Mouse (Mus musculus): ENCODE data around the gene Dbnl. TPM values are rescaled to one million over a fixed set of nuclear protein-coding genes. Genes with fewer than 3 reads are reported as not detected.
"Not testable (repeated sequence)": the region's sequence is repeated elsewhere in the genome, so short reads cannot be mapped to it uniquely, and the experiment has no call there.

The Dbnl gene
- polyA plus RNA-seq, 1 experiment from 2014 or later, result 131 TPM

- no peak for DNase-seq (ENCODE audit: low spot score)
Observed at GRCm38 (mm10) chr11:5799621-5800490, 11.6 kb downstream of the Dbnl start.

GRCm38 (mm10) chr11:5801511-5801910 lies 13.2 kb downstream of the Dbnl start:
- no peaks in the 10 kb centered on the region for H3K27me3 ChIP-seq (ENCODE audit: low read depth, poor library complexity, severe bottlenecking)
- no peak for DNase-seq (ENCODE audit: low spot score)
- no peaks in the 10 kb centered on the region for H3K9me3 ChIP-seq (replicated peaks)
- H3K27ac ChIP-seq, result no peak overlapping the region
- peaks cover 25% of the 10 kb centered on the region for H3K4me1 ChIP-seq
- H3K4me3 ChIP-seq, result no peak overlapping the region
- H3K36me3 ChIP-seq, result peaks cover 54% of the 10 kb centered on the region
- 95% methylated on average over 16 of the region's 16 CpGs for WGBS

More at GRCm38 (mm10) chr11:5799621-5800490, 11.6 kb downstream of the Dbnl start:
- H3K36me3 ChIP-seq, result peaks cover 70% of the 10 kb centered on the region
- WGBS, result 94% methylated on average over 17 of the region's 17 CpGs
- no peak overlapping the region for H3K4me3 ChIP-seq
- no peaks in the 10 kb centered on the region for H3K9me3 ChIP-seq (replicated peaks)
- no peaks in the 10 kb centered on the region for H3K27me3 ChIP-seq (ENCODE audit: low read depth, poor library complexity, severe bottlenecking)
- no peak overlapping the region for H3K27ac ChIP-seq
- H3K4me1 ChIP-seq, result peaks cover 25% of the 10 kb centered on the region

GRCm38 (mm10) chr11:5802005-5802404 lies 13.7 kb downstream of the Dbnl start:
- no peak overlapping the region for H3K4me3 ChIP-seq

GRCm38 (mm10) chr11:5802457-5803217 lies 14.3 kb downstream of the Dbnl start:
- Histone ChIP-seq H3K27me3 (ENCODE audit: low read depth, poor library complexity, severe bottlenecking) (no peaks in the 10 kb centered on the region), H3K9me3 (replicated peaks) (no peaks in the 10 kb centered on the region), H3K27ac (peak overlapping the region; percentile 32; the same call in 1 of the 2 replicates), H3K4me1 (peaks cover 25% of the 10 kb centered on the region), H3K36me3 (peaks cover 42% of the 10 kb centered on the region), H3K4me3 (peak overlapping the region; percentile 6; the same call in 1 of the 2 replicates)
- no peak for DNase-seq (ENCODE audit: low spot score)
- 79% methylated on average over 8 of the region's 8 CpGs for WGBS

More at GRCm38 (mm10) chr11:5802005-5802404, 13.7 kb downstream of the Dbnl start:
- DNase-seq (ENCODE audit: low spot score), result no peak
- 67% methylated on average over 12 of the region's 12 CpGs for WGBS
- peaks cover 25% of the 10 kb centered on the region for H3K4me1 ChIP-seq
- no peak overlapping the region for H3K27ac ChIP-seq
- H3K36me3 ChIP-seq, result peaks cover 49% of the 10 kb centered on the region
- H3K9me3 ChIP-seq (replicated peaks), result no peaks in the 10 kb centered on the region
- no peaks in the 10 kb centered on the region for H3K27me3 ChIP-seq (ENCODE audit: low read depth, poor library complexity, severe bottlenecking)

- peak within 1 kb of the TSS; percentile 32; the same call in 1 of the 2 replicates for H3K27ac ChIP-seq
- H3K4me1 ChIP-seq, result peaks cover 25% of the 10 kb centered on the region
- no peaks in the 10 kb centered on the region for H3K27me3 ChIP-seq (ENCODE audit: low read depth, poor library complexity, severe bottlenecking)
- H3K36me3 ChIP-seq, result peaks cover 34% of the 10 kb centered on the region
- DNase-seq (ENCODE audit: low spot score), result peak; percentile 37
- H3K4me3 ChIP-seq, result peak within 1 kb of the TSS; percentile 6; the same call in 1 of the 2 replicates
- no peaks in the 10 kb centered on the region for H3K9me3 ChIP-seq (replicated peaks)
- WGBS, result 49% methylated on average over 8 of the region's 8 CpGs
Observed at GRCm38 (mm10) chr11:5803551-5803981, 15.3 kb downstream of the Dbnl start, which contains the start of gene Pgam2. TSS of gene Pgam2 (minus strand) at chr11:5803733.

GRCm38 (mm10) chr11:5804174-5804573 lies 15.9 kb downstream of the Dbnl start:
- H3K4me3 ChIP-seq, result no peak overlapping the region
- H3K27me3 ChIP-seq (ENCODE audit: low read depth, poor library complexity, severe bottlenecking), result no peaks in the 10 kb centered on the region
- H3K9me3 ChIP-seq (replicated peaks), result no peaks in the 10 kb centered on the region
- 83% methylated on average over 5 of the region's 5 CpGs for WGBS
- no peak overlapping the region for H3K27ac ChIP-seq
- peaks cover 28% of the 10 kb centered on the region for H3K36me3 ChIP-seq
- peaks cover 25% of the 10 kb centered on the region for H3K4me1 ChIP-seq
- DNase-seq (ENCODE audit: low spot score), result no peak

GRCm38 (mm10) chr11:5805711-5806110 lies 17.4 kb downstream of the Dbnl start:
- 91% methylated on average over 3 of the region's 3 CpGs for WGBS
- no peak for DNase-seq (ENCODE audit: low spot score)
- Histone ChIP-seq H3K27ac (no peak overlapping the region), H3K9me3 (replicated peaks) (no peaks in the 10 kb centered on the region), H3K4me3 (no peak overlapping the region), H3K36me3 (peaks cover 13% of the 10 kb centered on the region), H3K27me3 (ENCODE audit: low read depth, poor library complexity, severe bottlenecking) (no peaks in the 10 kb centered on the region), H3K4me1 (peaks cover 25% of the 10 kb centered on the region)

- DNase-seq (ENCODE audit: low spot score), result no peak
- Histone ChIP-seq H3K27me3 (ENCODE audit: low read depth, poor library complexity, severe bottlenecking) (no peaks in the 10 kb centered on the region), H3K27ac (no peak overlapping the region), H3K4me1 (peaks cover 14% of the 10 kb centered on the region), H3K9me3 (replicated peaks) (no peaks in the 10 kb centered on the region), H3K4me3 (no peak overlapping the region), H3K36me3 (no peaks in the 10 kb centered on the region)
- 89% methylated on average over 9 of the region's 9 CpGs for WGBS
Observed at GRCm38 (mm10) chr11:5807956-5808355, 19.7 kb downstream of the Dbnl start.

GRCm38 (mm10) chr11:5809487-5809886 lies 21.2 kb downstream of the Dbnl start:
- H3K9me3 ChIP-seq (replicated peaks); H3K36me3 ChIP-seq; H3K4me1 ChIP-seq; H3K4me3 ChIP-seq; DNase-seq (ENCODE audit: low spot score); H3K27me3 ChIP-seq (ENCODE audit: low read depth, poor library complexity, severe bottlenecking); H3K27ac ChIP-seq: not testable (repeated sequence)
- 92% methylated on average over 4 of the region's 4 CpGs for WGBS

- 80% methylated on average over 10 of the region's 10 CpGs for WGBS
- H3K4me1 ChIP-seq, result no peaks in the 10 kb centered on the region
Observed at GRCm38 (mm10) chr11:5813381-5813780, 25.1 kb downstream of the Dbnl start.

GRCm38 (mm10) chr11:5819223-5819622 lies 30.9 kb downstream of the Dbnl start:
- Histone ChIP-seq H3K27me3 (ENCODE audit: low read depth, poor library complexity, severe bottlenecking) (no peaks in the 10 kb centered on the region), H3K4me1 (no peaks in the 10 kb centered on the region), H3K27ac (no peak overlapping the region), H3K36me3 (no peaks in the 10 kb centered on the region), H3K4me3 (no peak overlapping the region), H3K9me3 (replicated peaks) (no peaks in the 10 kb centered on the region)
- 83% methylated on average over 2 of the region's 2 CpGs for WGBS
- DNase-seq (ENCODE audit: low spot score), result no peak

More at GRCm38 (mm10) chr11:5813381-5813780, 25.1 kb downstream of the Dbnl start:
- no peak for DNase-seq (ENCODE audit: low spot score)
- Histone ChIP-seq H3K4me3 (no peak overlapping the region), H3K9me3 (replicated peaks) (no peaks in the 10 kb centered on the region), H3K27me3 (ENCODE audit: low read depth, poor library complexity, severe bottlenecking) (no peaks in the 10 kb centered on the region), H3K27ac (no peak overlapping the region), H3K36me3 (no peaks in the 10 kb centered on the region)

- no peak for DNase-seq (ENCODE audit: low spot score)
- Histone ChIP-seq H3K36me3 (peaks cover 24% of the 10 kb centered on the region), H3K4me1 (0 out of 2 replicates have a peak, but pooled peaks cover 2% of the 10 kb centered on the region), H3K27ac (no peak overlapping the region), H3K4me3 (no peak overlapping the region), H3K27me3 (ENCODE audit: low read depth, poor library complexity, severe bottlenecking) (no peaks in the 10 kb centered on the region), H3K9me3 (replicated peaks) (no peaks in the 10 kb centered on the region)
Observed at GRCm38 (mm10) chr11:5825432-5825831, 37.1 kb downstream of the Dbnl start.

- 88% methylated on average over 5 of the region's 5 CpGs for WGBS
- Histone ChIP-seq H3K4me1 (0 out of 2 replicates have a peak, but pooled peaks cover 2% of the 10 kb centered on the region), H3K9me3 (replicated peaks) (no peaks in the 10 kb centered on the region), H3K36me3 (peaks cover 47% of the 10 kb centered on the region), H3K4me3 (no peak overlapping the region), H3K27ac (no peak overlapping the region), H3K27me3 (ENCODE audit: low read depth, poor library complexity, severe bottlenecking) (no peaks in the 10 kb centered on the region)
- no peak for DNase-seq (ENCODE audit: low spot score)
Observed at GRCm38 (mm10) chr11:5827931-5828330, 39.6 kb downstream of the Dbnl start.

Data from limb, embryonic 10.5 days (tissue).